Mouse (Mus musculus) left cerebral cortex, adult 8-10 months (tissue): ENCODE data around the gene Il1r1. TPM values are rescaled to one million over a fixed set of nuclear protein-coding genes. Genes with fewer than 3 reads are reported as not detected.

Experiments
- DNase-seq, 2 experiments: peaks; one replicate each; pipeline ENCODE4 v3.0.0; 2022; ENCODE audit warnings: low spot score in 2 of 2
- total RNA-seq, 4 experiments: library from RNA; stranded (reverse); gene quantifications; 2 replicates each; pipeline ENCODE4 v1.2.4; 2022

Il1r1 gene
- total RNA-seq, 4 experiments from 2014 or later = 1.9 to 3.6 (median 2.6) TPM

- DNase-seq = no peak
These were observed 136.7 kb downstream of the Il1r1 start for GRCm38 (mm10) chr1:40361596-40361995.

- no peak for DNase-seq
These were observed 137.9 kb downstream of the Il1r1 start for GRCm38 (mm10) chr1:40362784-40363183.

Other genes starting within 250 kb of the Il1r1 start
- gene Il1r2, start 151.0 kb upstream of the Il1r1 start, total RNA-seq = under 1 TPM in 3 of 4 experiments, not detected in 1; 0.35 to 0.46 (median 0.36) TPM
- gene Il1rl2, start 99.5 kb downstream of the Il1r1 start, total RNA-seq = 1 to 10 TPM in 2 of 4 experiments, under 1 TPM in 2; 0.33 to 1.8 (median 1.2) TPM
- gene Il1rl1, start 204.5 kb downstream of the Il1r1 start, total RNA-seq = under 1 TPM; 0.22 to 0.78 (median 0.38) TPM
- gene Il18r1, start 240.5 kb downstream of the Il1r1 start, total RNA-seq = not detected